Mouse (Mus musculus): ENCODE data around the gene Mta3.

DNA sequence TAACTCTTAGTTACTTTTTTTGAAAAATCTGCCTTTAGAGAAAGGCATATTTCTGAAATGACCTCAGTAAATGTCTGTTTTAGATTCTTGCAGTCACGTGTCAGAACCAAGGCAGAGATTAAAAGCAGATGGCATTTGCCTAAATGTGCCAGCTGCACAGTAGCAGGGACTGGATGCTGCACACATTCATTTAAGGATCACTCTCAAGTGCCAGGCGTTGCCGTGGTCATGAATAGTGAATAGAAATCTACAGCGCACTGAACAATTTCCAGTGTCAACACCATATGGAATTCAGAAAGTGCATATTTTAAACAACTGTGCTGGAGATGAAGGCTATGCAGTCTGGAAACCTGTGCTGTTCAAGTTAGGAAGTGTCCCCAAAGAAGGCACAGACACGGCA, 76.8 kb downstream of the Mta3 start:
- TF ChIP-seq EP300 (optimal IDR thresholded peaks at IDR 0.05): no peak
- TF ChIP-seq CTCF (IDR thresholded peaks at IDR 0.05; ENCODE audit: low read depth): no peak

Measured in stomach, postnatal 0 days (tissue).